Mouse (Mus musculus) layer of hippocampus, postnatal 36 days (tissue): ENCODE measurements around the gene Fntb. TPM values are rescaled to one million over a fixed set of nuclear protein-coding genes. Genes with fewer than 3 reads are reported as not detected.
"Not testable (repeated sequence)": the region's sequence is repeated elsewhere in the genome, so short reads cannot be mapped to it uniquely, and the experiment has no call there.

ENCODE experiments used
- DNase-seq, 2 experiments: peaks; one replicate each; pipeline ENCODE4 v3.0.0; 2022
- total RNA-seq, 2 experiments: library from RNA; stranded (reverse); gene quantifications; 2 replicates each; pipeline ENCODE4 v1.2.3; 2021

Fntb gene
- total RNA-seq, 2 experiments from 2014 or later, result 24.3 to 27.1 TPM

- no peak for DNase-seq
These were observed 72.7 kb downstream of the Fntb start for GRCm38 (mm10) chr12:76837844-76838650.

GRCm38 (mm10) chr12:76839298-76839697, 73.9 kb downstream of the Fntb start:
- DNase-seq, result no peak

GRCm38 (mm10) chr12:76840081-76840480, 74.7 kb downstream of the Fntb start:
- no peak for DNase-seq

GRCm38 (mm10) chr12:76844346-76845061, 79.1 kb downstream of the Fntb start:
- DNase-seq, result no peak

- no peak for DNase-seq
These were observed 87.0 kb downstream of the Fntb start for GRCm38 (mm10) chr12:76852419-76852818.

GRCm38 (mm10) chr12:76853378-76854142, 88.2 kb downstream of the Fntb start:
- no peak for DNase-seq

- DNase-seq, result no peak
These were observed 91.7 kb downstream of the Fntb start for GRCm38 (mm10) chr12:76857087-76857486.

GRCm38 (mm10) chr12:76858788-76859187, 93.4 kb downstream of the Fntb start:
- not testable (repeated sequence) for DNase-seq

GRCm38 (mm10) chr12:76863651-76864050, 98.3 kb downstream of the Fntb start:
- no peak for DNase-seq

- no peak for DNase-seq
These were observed 99.9 kb downstream of the Fntb start for GRCm38 (mm10) chr12:76865266-76865665.

- peak in 1 of 2 experiments; percentile 21 for DNase-seq
These were observed 102.3 kb downstream of the Fntb start for GRCm38 (mm10) chr12:76867586-76868280.

GRCm38 (mm10) chr12:76868463-76869198, 103.2 kb downstream of the Fntb start:
- no peak for DNase-seq

- no peak for DNase-seq
These were observed 104.2 kb downstream of the Fntb start for GRCm38 (mm10) chr12:76869561-76869960.

GRCm38 (mm10) chr12:76872767-76873316, 107.5 kb downstream of the Fntb start:
- DNase-seq, result no peak

- no peak for DNase-seq
These were observed 109.4 kb downstream of the Fntb start for GRCm38 (mm10) chr12:76874826-76875225.

- peak in 1 of 2 experiments; percentile 30 for DNase-seq
These were observed 113.9 kb downstream of the Fntb start for GRCm38 (mm10) chr12:76879242-76879641.

- DNase-seq, result no peak
These were observed 114.7 kb downstream of the Fntb start for GRCm38 (mm10) chr12:76880131-76880530.

- no peak for DNase-seq
These were observed 118.4 kb downstream of the Fntb start for GRCm38 (mm10) chr12:76883824-76884223.

- no peak for DNase-seq
These were observed 119.7 kb downstream of the Fntb start for GRCm38 (mm10) chr12:76885103-76885502.

- no peak for DNase-seq
These were observed 121.4 kb downstream of the Fntb start for GRCm38 (mm10) chr12:76886826-76887225.

- DNase-seq, result no peak
These were observed 122.6 kb downstream of the Fntb start for GRCm38 (mm10) chr12:76887941-76888340.
